Mouse (Mus musculus) embryonic fibroblast, embryonic 13.5 days (primary cell): ENCODE results near the gene Med24. TPM values are rescaled to one million over a fixed set of nuclear protein-coding genes. Genes with fewer than 3 reads are reported as not detected.

Experiments
- H3K27ac ChIP-seq: 2 replicates; pipeline ENCODE4 v1.5.1; 2012; ENCODE audit warnings: low read length, control low read depth, inconsistent platforms; ENCODE audit not compliant: insufficient read depth
- H3K4me1 ChIP-seq: 2 replicates; pipeline ENCODE4 v1.6.1; 2011; ENCODE audit warnings: low read length; ENCODE audit not compliant: control insufficient read depth, insufficient read depth
- H3K4me3 ChIP-seq: 2 replicates; pipeline ENCODE4 v1.5.1; 2011; ENCODE audit warnings: mild to moderate bottlenecking, control low read depth, low read length; ENCODE audit not compliant: insufficient read depth
- CTCF ChIP-seq: IDR thresholded peaks from 2 replicates; pipeline ENCODE4 v1.5.1; 2011; ENCODE audit warnings: mild to moderate bottlenecking, control low read depth, low read length, moderate library complexity, borderline replicate concordance; ENCODE audit not compliant: insufficient read depth
- POLR2A ChIP-seq: IDR thresholded peaks from 2 replicates; pipeline ENCODE4 v1.6.1; 2011; ENCODE audit warnings: low read depth, mild to moderate bottlenecking, control low read depth, low read length, moderate library complexity
- polyA plus RNA-seq: library from polyadenylated mRNA; stranded (reverse); fragments of >200 nt; gene quantifications from 2 replicates; pipeline ENCODE4 v1.2.4, GENCODE M21; 2011; ENCODE audit warnings: low read depth; ENCODE audit not compliant: missing spikeins, insufficient read length

Gene Med24
- polyA plus RNA-seq, 1 experiment, result 58.1 TPM

DNA sequence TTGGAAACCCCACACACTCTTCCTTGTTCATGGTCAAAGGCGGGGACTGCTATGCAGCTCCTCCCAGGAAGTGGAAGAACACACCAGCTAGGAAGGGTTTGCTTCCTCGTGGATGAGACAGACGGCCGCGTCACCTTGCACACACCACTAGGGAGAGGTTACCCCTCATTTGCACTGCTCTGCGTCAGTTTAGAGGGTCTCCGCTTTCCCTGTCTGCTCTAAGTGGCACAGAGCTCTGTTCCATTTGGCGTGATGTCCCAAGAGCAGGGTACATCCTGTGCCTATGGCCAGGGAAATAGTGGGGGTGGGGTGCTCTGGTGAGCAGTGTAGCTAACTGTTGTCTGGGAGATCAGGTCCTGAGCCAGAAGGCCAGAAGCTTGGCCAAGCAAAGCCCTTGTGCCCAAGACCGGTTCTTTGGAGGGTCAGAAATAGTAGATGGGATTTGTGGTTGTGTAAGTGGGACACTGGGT lies 25.0 kb upstream of the Med24 start:
- no peak overlapping the region for H3K4me3 ChIP-seq
- peaks cover 6% of the 10 kb centered on the region for H3K4me1 ChIP-seq
- TF ChIP-seq CTCF (no peak), POLR2A (no peak)
- no peak overlapping the region for H3K27ac ChIP-seq

DNA sequence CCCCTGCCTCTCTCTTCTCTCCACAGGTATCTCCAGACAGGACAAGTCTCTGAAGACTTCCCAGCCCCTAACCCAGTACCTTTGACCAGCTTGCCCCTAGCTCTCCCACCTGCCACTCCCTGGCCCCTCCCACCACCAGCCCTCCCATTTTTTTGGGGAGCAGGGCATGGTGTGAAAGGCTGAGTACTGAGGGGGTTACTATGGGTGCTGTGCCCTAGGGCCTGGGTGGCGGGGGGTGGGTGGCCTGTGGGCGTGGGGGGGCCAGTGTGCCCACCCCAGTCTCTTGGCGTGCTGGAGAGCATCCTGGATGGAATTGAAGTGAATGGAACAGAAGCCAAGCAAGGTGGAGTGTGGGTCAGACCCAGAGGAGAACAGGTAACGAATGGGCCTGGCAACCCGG lies 24.0 kb upstream of the Med24 start:
- Histone ChIP-seq H3K27ac (no peak overlapping the region), H3K4me1 (peaks cover 14% of the 10 kb centered on the region), H3K4me3 (no peak overlapping the region)
- TF ChIP-seq POLR2A (no peak), CTCF (no peak)

DNA sequence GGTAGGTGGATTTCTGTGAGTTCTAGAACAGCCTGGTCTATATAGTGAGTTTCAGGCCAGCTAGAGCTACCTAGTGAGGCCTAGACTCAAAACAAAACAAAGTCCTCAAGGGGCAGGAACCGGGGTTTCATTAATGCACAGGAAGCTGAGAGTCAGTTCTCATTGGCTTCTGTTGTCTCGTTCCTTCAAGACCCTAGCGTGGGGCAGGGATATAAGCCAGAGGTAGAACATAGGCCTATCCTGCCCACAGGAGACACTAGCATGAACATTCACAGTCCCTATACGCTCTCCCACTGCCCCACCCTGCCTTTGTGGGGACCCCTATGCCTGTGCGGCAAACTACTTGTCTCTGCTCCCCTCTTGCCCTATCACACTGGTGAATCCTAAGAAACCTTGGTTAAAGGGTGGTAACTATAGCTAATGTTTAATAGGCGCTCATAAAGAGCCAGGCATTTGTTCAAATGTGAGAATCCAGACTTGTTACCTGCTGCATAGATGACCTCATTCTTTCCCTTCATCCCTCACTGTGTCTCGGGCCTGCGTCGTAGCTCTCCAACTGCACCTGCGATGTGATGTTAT lies 23.4 kb upstream of the Med24 start:
- Histone ChIP-seq H3K4me3 (no peak overlapping the region), H3K27ac (no peak overlapping the region), H3K4me1 (peaks cover 15% of the 10 kb centered on the region)
- no peak for TF ChIP-seq POLR2A
- no peak for TF ChIP-seq CTCF

DNA sequence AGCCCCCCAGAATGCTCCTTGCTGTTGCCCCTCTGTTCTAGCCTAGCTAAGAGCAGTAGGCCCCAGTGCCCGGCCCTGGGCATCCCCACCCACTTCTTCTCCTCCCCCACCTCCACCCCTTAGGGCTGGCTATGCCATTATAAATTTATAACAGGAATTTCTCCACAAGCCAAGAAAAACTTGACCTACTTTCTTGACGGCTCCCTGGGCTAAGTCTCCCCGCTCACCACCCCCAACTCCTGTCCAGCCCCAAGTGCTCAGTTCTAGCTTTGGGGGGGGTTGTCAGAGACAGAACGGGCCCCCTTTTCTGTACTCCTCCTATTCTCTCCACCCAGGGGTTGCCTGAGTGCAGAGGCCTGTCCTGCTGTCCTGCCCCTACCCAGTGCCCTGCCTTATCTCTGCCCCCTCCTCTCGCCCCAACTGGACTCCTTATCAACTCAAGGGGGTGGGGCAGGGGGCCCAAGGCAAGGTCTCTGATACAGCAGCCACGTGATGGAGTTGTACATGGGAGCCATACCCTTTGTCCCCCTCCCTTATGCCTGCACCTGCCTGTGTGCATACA lies 22.1 kb upstream of the Med24 start:
- H3K27ac ChIP-seq, result peak overlapping the region; percentile 39
- no peak for TF ChIP-seq CTCF
- no peak for TF ChIP-seq POLR2A
- no peak overlapping the region for H3K4me3 ChIP-seq
- H3K4me1 ChIP-seq, result peaks cover 22% of the 10 kb centered on the region

DNA sequence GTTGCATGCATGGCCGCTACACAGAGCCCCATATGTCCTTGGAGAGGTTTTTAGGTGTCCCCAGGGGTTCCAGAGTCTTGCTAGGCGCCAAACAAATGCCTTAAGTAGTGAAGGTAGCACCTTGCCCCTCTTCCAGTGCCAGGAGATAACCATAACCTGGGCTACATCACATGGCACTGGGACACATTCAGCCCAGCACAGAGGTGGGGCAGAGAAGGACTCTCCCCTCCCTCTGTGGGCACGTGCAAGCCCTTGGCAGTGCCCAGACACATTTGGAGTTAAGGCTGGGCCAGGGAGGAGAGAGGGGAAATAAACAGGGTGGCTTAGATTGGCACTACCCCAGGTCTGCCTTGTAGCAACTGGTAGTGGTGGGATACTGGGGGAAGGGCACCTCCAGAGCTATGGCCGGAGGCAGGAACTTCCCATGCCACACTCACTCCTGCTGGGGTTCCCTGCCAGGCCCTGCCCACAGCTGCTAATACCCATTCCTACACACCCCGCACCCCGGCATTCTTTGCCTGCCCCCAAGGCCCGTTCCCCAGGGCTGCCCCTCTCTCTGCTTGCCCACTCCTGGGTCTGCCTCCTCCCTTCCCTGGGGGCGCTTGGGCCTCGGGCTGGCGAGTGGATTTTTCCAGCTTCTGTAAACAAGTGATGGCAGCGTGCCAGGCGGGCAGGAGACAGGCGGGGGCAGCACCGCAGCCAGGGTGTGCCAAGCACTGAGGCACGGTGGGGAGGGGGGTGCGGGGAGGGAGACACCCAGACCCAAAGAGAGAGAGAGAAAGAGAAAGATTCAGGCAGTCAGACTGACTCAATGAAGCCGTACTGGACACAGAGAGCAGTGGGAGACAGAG lies 21.3 kb upstream of the Med24 start:
- no peak overlapping the region for H3K4me3 ChIP-seq
- H3K27ac ChIP-seq, result peak overlapping the region; percentile 39
- peaks cover 22% of the 10 kb centered on the region for H3K4me1 ChIP-seq
- TF ChIP-seq CTCF (no peak), POLR2A (no peak)

DNA sequence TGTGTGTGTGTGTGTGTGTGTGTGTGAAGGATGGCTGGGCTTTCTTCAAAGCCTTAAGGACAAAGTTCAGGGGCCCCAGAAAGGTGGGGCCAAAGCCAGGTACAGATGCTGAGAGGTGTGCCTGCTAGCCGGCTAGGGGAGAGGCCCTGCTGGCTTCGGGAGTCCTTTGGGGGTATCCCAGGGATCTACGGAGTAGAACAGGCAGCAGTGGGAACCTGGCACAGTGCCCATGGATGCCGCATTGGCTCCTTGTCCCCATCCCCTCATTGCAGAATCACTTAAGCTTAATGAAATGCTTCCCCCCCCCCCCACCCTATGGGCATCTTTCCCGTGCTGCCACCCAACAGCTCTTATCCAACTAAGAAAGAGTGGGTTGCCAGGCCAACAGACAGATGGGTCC lies 20.5 kb upstream of the Med24 start:
- no peak overlapping the region for H3K4me3 ChIP-seq
- no peak overlapping the region for H3K27ac ChIP-seq
- TF ChIP-seq CTCF (no peak), POLR2A (no peak)
- H3K4me1 ChIP-seq, result peaks cover 22% of the 10 kb centered on the region

DNA sequence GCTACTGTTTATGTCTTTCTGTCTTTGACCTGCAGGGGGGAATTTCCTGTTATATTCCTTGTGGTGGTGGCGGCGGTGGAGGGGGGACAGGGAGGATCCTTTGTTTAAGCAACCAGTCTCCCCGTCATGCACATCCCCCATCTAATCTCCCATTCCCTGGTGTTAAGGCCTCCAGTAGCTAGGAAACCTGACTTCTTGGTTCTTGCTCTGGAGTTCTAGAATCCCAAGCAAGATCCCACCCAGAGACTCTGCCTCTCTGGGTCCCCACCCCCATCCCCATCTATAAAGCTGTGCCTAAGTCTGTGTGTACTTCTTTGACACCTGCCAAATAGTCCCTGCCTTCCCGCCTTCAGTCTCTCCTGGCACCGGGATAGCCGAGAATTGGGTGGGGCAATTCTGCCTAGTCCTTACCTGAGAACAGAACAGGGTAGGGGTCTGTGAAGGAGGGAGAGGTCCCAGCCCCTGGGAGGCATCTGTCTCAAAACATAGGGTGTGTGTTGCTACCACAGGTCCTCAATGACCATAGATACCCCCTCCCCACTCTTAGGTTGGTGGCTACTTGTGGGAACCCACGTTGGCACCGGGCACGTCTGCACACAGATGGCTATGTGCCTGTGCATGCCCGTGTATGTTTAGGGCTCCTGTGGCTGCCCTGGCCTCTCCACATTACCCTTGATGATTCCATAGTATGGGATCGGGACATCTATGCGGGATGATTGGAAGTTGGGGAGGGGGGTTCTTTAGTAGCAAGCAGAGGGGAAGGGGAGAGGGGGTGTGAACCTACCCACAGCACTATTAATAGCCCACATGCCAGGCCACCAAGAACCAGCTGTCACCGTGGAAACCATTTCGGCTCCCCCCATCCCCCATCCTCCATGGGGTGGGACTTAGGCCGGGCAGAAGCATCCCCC lies 19.5 kb upstream of the Med24 start:
- no peak overlapping the region for H3K4me3 ChIP-seq
- peak overlapping the region; percentile 11; the same call in 1 of the 2 replicates for H3K27ac ChIP-seq
- TF ChIP-seq CTCF (no peak), POLR2A (no peak)
- H3K4me1 ChIP-seq, result peaks cover 18% of the 10 kb centered on the region

DNA sequence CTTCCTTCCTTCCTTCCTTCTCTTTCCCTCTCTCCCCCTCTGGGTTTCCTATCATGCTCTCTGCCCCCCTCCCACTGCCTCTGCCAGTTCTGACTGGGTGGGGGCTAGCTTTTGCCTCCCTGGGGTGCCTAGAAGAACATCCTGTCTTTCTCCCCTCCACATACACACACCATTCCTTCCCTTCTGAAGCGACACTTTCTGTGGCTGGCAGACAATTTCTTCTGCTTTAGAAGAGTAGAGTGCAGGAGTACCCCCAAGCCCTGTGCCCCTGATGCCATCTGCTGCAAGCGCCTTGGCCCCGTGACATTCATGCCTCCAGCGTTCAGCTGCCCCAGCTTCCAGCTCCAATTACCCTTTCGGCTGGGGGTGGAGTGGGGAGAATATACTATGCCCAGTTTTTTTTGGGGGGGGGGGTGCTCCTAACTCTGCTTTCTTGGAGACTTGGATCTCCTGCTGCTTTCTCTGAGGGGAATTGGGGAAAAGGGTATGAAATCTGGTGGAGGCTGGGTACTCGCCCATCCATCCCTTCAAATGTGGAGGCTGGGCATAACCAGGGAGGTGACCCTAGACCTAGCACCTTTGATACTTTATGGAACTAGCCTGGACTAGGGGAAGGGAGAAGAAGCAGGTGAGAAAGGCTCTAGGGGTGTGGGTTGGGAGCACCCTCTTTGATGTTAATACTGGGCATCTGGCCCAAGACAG lies 18.7 kb upstream of the Med24 start:
- TF ChIP-seq POLR2A, result no peak
- TF ChIP-seq CTCF, result no peak
- Histone ChIP-seq H3K4me3 (no peak overlapping the region), H3K27ac (peak overlapping the region; percentile 57), H3K4me1 (peaks cover 20% of the 10 kb centered on the region)
